Mouse (Mus musculus): ENCODE data around the gene Jade1. TPM values are rescaled to one million over a fixed set of nuclear protein-coding genes. Genes with fewer than 3 reads are reported as not detected.

Jade1 gene
- polyA plus RNA-seq, 1 experiment = 24.3 TPM

- DNase-seq (ENCODE audit: low read depth) = no peak
Measured at GRCm38 (mm10) chr3:41598412-41598811, 42.9 kb downstream of the Jade1 start.

GRCm38 (mm10) chr3:41599226-41599625 is 43.7 kb downstream of the Jade1 start:
- DNase-seq (ENCODE audit: low read depth) = no peak

- DNase-seq (ENCODE audit: low read depth) = no peak
Measured at GRCm38 (mm10) chr3:41599806-41600589, 44.5 kb downstream of the Jade1 start.

- no peak for DNase-seq (ENCODE audit: low read depth)
Measured at GRCm38 (mm10) chr3:41601226-41602020, 45.9 kb downstream of the Jade1 start.

- DNase-seq (ENCODE audit: low read depth) = no peak
Measured at GRCm38 (mm10) chr3:41602933-41603332, 47.4 kb downstream of the Jade1 start.

- no peak for DNase-seq (ENCODE audit: low read depth)
Measured at GRCm38 (mm10) chr3:41603470-41604019, 48.0 kb downstream of the Jade1 start.

GRCm38 (mm10) chr3:41604629-41605321 is 49.2 kb downstream of the Jade1 start:
- no peak for DNase-seq (ENCODE audit: low read depth)

GRCm38 (mm10) chr3:41605601-41606329 is 50.2 kb downstream of the Jade1 start:
- DNase-seq (ENCODE audit: low read depth) = no peak

- DNase-seq (ENCODE audit: low read depth) = no peak
Measured at GRCm38 (mm10) chr3:41606330-41606664, 50.8 kb downstream of the Jade1 start.

GRCm38 (mm10) chr3:41607050-41607449 is 51.5 kb downstream of the Jade1 start:
- no peak for DNase-seq (ENCODE audit: low read depth)

- DNase-seq (ENCODE audit: low read depth) = no peak
Measured at GRCm38 (mm10) chr3:41607467-41607866, 51.9 kb downstream of the Jade1 start.

- DNase-seq (ENCODE audit: low read depth) = no peak
Measured at GRCm38 (mm10) chr3:41609071-41609470, 53.5 kb downstream of the Jade1 start.

GRCm38 (mm10) chr3:41612211-41612610 is 56.7 kb downstream of the Jade1 start:
- no peak for DNase-seq (ENCODE audit: low read depth)

GRCm38 (mm10) chr3:41613706-41614105 is 58.2 kb downstream of the Jade1 start:
- DNase-seq (ENCODE audit: low read depth) = no peak

- DNase-seq (ENCODE audit: low read depth) = no peak
Measured at GRCm38 (mm10) chr3:41614230-41614985, 58.9 kb downstream of the Jade1 start.

GRCm38 (mm10) chr3:41618036-41618435 is 62.5 kb downstream of the Jade1 start:
- no peak for DNase-seq (ENCODE audit: low read depth)

GRCm38 (mm10) chr3:41618488-41618887 is 63.0 kb downstream of the Jade1 start:
- no peak for DNase-seq (ENCODE audit: low read depth)

- DNase-seq (ENCODE audit: low read depth) = no peak
Measured at GRCm38 (mm10) chr3:41620971-41621370, 65.4 kb downstream of the Jade1 start.

- no peak for DNase-seq (ENCODE audit: low read depth)
Measured at GRCm38 (mm10) chr3:41655642-41656041, 100.1 kb downstream of the Jade1 start.
